Mouse (Mus musculus): ENCODE data around the gene Trmt13.
"Not testable (repeated sequence)": the region's sequence is repeated elsewhere in the genome, so short reads cannot be mapped to it uniquely, and the experiment has no call there.

Trmt13 gene

GRCm38 (mm10) chr3:116634091-116634490, 19.7 kb upstream of the Trmt13 start:
- no peak for DNase-seq (ENCODE audit: low read depth)

- peak; percentile 54 for DNase-seq (ENCODE audit: low read depth)
These were observed 18.6 kb upstream of the Trmt13 start for GRCm38 (mm10) chr3:116632971-116633370.

GRCm38 (mm10) chr3:116631459-116631858, 17.1 kb upstream of the Trmt13 start:
- DNase-seq (ENCODE audit: low read depth), result no peak

GRCm38 (mm10) chr3:116622641-116623040, 8.3 kb upstream of the Trmt13 start:
- no peak for DNase-seq (ENCODE audit: low read depth)

GRCm38 (mm10) chr3:116620636-116621370, 6.4 kb upstream of the Trmt13 start:
- no peak for DNase-seq (ENCODE audit: low read depth)

GRCm38 (mm10) chr3:116618855-116619254, 4.5 kb upstream of the Trmt13 start:
- no peak for DNase-seq (ENCODE audit: low read depth)

- DNase-seq (ENCODE audit: low read depth), result no peak
These were observed 1.1 kb upstream of the Trmt13 start for GRCm38 (mm10) chr3:116615318-116616068.

GRCm38 (mm10) chr3:116604570-116604969, 9.8 kb downstream of the Trmt13 start:
- DNase-seq (ENCODE audit: low read depth), result no peak

- no peak for DNase-seq (ENCODE audit: low read depth)
These were observed 12.6 kb downstream of the Trmt13 start for GRCm38 (mm10) chr3:116601781-116602180.

- DNase-seq (ENCODE audit: low read depth), result no peak
These were observed 13.4 kb downstream of the Trmt13 start for GRCm38 (mm10) chr3:116601005-116601404.

- DNase-seq (ENCODE audit: low read depth), result no peak
These were observed 14.7 kb downstream of the Trmt13 start for GRCm38 (mm10) chr3:116599705-116600104.

- DNase-seq (ENCODE audit: low read depth), result no peak
These were observed 18.8 kb downstream of the Trmt13 start for GRCm38 (mm10) chr3:116595603-116595991.

- peak; percentile 91 for DNase-seq (ENCODE audit: low read depth)
These were observed 19.4 kb downstream of the Trmt13 start, which contains the start of gene Sass6 for GRCm38 (mm10) chr3:116594728-116595602. Gene Sass6, plus strand, starts transcription at chr3:116594982.

- no peak for DNase-seq (ENCODE audit: low read depth)
These were observed 20.2 kb downstream of the Trmt13 start for GRCm38 (mm10) chr3:116594076-116594727.

GRCm38 (mm10) chr3:116582201-116582600, 32.2 kb downstream of the Trmt13 start:
- DNase-seq (ENCODE audit: low read depth), result no peak

GRCm38 (mm10) chr3:116577286-116577685, 37.1 kb downstream of the Trmt13 start:
- no peak for DNase-seq (ENCODE audit: low read depth)

- DNase-seq (ENCODE audit: low read depth), result no peak
These were observed 43.8 kb downstream of the Trmt13 start for GRCm38 (mm10) chr3:116570628-116571027.

GRCm38 (mm10) chr3:116563095-116563492, 51.3 kb downstream of the Trmt13 start:
- DNase-seq (ENCODE audit: low read depth), result no peak

GRCm38 (mm10) chr3:116562408-116563094, 51.8 kb downstream of the Trmt13 start, which contains the start of gene Lrrc39:
Gene Lrrc39, plus strand, starts transcription at chr3:116562973.
- DNase-seq (ENCODE audit: low read depth), result no peak

- not testable (repeated sequence) for DNase-seq (ENCODE audit: low read depth)
These were observed 53.1 kb downstream of the Trmt13 start for GRCm38 (mm10) chr3:116561315-116561714.

GRCm38 (mm10) chr3:116551362-116551761, 63.0 kb downstream of the Trmt13 start:
- DNase-seq (ENCODE audit: low read depth), result peak; percentile 55

Data from fibroblast of lung, adult 2 months (primary cell).